8 mouse cellular contexts compared by ENCODE assay signal in the genomic region with DNA sequence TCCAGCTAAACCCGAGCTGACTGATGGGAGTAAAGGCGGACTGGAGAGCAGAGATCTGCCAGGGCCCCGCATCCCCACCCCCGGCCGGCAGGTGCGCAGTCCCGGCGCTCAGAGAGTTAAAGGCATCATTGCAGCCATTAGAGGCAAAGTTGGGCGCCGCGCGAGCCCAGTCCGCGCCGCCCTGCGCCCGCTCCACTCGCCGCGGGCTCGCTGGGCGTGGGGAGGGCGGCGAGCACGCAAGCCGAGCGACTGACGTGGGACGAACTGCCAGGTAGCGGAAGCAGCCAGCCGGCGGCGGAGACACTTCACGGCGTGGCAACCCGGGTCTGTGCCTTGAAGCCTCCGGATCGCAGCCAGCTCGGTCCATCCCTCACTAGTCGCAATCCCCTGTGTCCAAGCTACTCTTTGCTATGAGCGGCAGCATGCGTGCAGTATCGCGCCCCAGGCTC. TPM values are rescaled to one million over a fixed set of nuclear protein-coding genes. Genes with fewer than 3 reads are reported as not detected.
DNase-seq lines count a peak whose midpoint lies in the region; ATAC-seq lines count a peak whose summit lies in the region.

Vstm2a (plus strand) TSS at position 252 of the 449 bp plus-strand sequence.

- no peaks in the 10 kb centered on the region for H3K36me3 ChIP-seq in embryonic facial prominence, embryonic 13.5 days
- no peaks in the 10 kb centered on the region for H3K36me3 ChIP-seq in hindbrain, embryonic 12.5 days
- no peaks in the 10 kb centered on the region for H3K36me3 ChIP-seq in midbrain, embryonic 14.5 days (ENCODE audit: control insufficient read depth, insufficient read depth, low read length)

- H3K4me3 ChIP-seq in embryonic facial prominence, embryonic 13.5 days = peak within 1 kb of the TSS; percentile 60
- peak within 1 kb of the TSS; percentile 65 for H3K4me3 ChIP-seq in hindbrain, embryonic 12.5 days
- peak within 1 kb of the TSS; percentile 63 for H3K4me3 ChIP-seq in midbrain, embryonic 14.5 days (replicated peaks; ENCODE audit: low read depth, low read length)

- ATAC-seq in CD4-positive, CD25-positive, alpha-beta regulatory T cell, adult 4 months = no peak
- peak; percentile 67; the same call in 1 of the 2 replicates for ATAC-seq in embryonic facial prominence, embryonic 13.5 days (ENCODE audit: insufficient number of reproducible peaks, insufficient read depth, low FRiP score, low TSS enrichment, low read depth)
- ATAC-seq in hindbrain, embryonic 12.5 days (ENCODE audit: low FRiP score) = peak; percentile 84
- ATAC-seq in midbrain, embryonic 14.5 days (ENCODE audit: low FRiP score, low TSS enrichment) = peak; percentile 80

- no peaks in the 10 kb centered on the region for H3K9me3 ChIP-seq in embryonic facial prominence, embryonic 13.5 days
- no peaks in the 10 kb centered on the region for H3K9me3 ChIP-seq in hindbrain, embryonic 12.5 days (replicated peaks)
- H3K9me3 ChIP-seq in midbrain, embryonic 14.5 days (ENCODE audit: control insufficient read depth, low read length) = no peaks in the 10 kb centered on the region

- H3K27me3 ChIP-seq in embryonic facial prominence, embryonic 13.5 days = peaks cover 43% of the 10 kb centered on the region
- peaks cover 42% of the 10 kb centered on the region for H3K27me3 ChIP-seq in hindbrain, embryonic 12.5 days
- peaks cover 16% of the 10 kb centered on the region; the same call in 1 of the 2 replicates for H3K27me3 ChIP-seq in midbrain, embryonic 14.5 days (ENCODE audit: control insufficient read depth, insufficient read depth, low read length)

- peak within 1 kb of the TSS; percentile 95 for H3K4me2 ChIP-seq in embryonic facial prominence, embryonic 13.5 days
- H3K4me2 ChIP-seq in hindbrain, embryonic 12.5 days (replicated peaks) = peak within 1 kb of the TSS; percentile 88
- peak within 1 kb of the TSS; percentile 92 for H3K4me2 ChIP-seq in midbrain, embryonic 14.5 days (ENCODE audit: low read length)

- WGBS in embryonic facial prominence, embryonic 13.5 days = 0% methylated on average over 44 of the region's 44 CpGs
- under 1% methylated on average over 44 of the region's 44 CpGs for WGBS in hindbrain, embryonic 12.5 days
- WGBS in midbrain, embryonic 14.5 days = under 1% methylated on average over 44 of the region's 44 CpGs

- peaks cover 12% of the 10 kb centered on the region; the same call in 1 of the 2 replicates for H3K4me1 ChIP-seq in embryonic facial prominence, embryonic 13.5 days
- 0 out of 2 replicates have a peak, but pooled peaks cover 3% of the 10 kb centered on the region for H3K4me1 ChIP-seq in hindbrain, embryonic 12.5 days
- peaks cover 10% of the 10 kb centered on the region for H3K4me1 ChIP-seq in midbrain, embryonic 14.5 days (ENCODE audit: control insufficient read depth, insufficient read depth, low read length)

- H3K27ac ChIP-seq in embryonic facial prominence, embryonic 13.5 days = no peak within 1 kb of the TSS
- no peak within 1 kb of the TSS for H3K27ac ChIP-seq in hindbrain, embryonic 12.5 days
- peak within 1 kb of the TSS; percentile 80 for H3K27ac ChIP-seq in midbrain, embryonic 14.5 days (replicated peaks; ENCODE audit: low read depth, low read length)

- peak within 1 kb of the TSS; percentile 69 for H3K9ac ChIP-seq in embryonic facial prominence, embryonic 13.5 days
- peak within 1 kb of the TSS; percentile 64 for H3K9ac ChIP-seq in hindbrain, embryonic 12.5 days
- H3K9ac ChIP-seq in midbrain, embryonic 14.5 days (replicated peaks; ENCODE audit: low read length) = peak within 1 kb of the TSS; percentile 69

- DNase-seq in CD4-positive, CD25-positive, alpha-beta regulatory T cell, adult 2 months (ENCODE audit: low read depth, low spot score) = peak; percentile 1
- DNase-seq in adrenal gland, postnatal 14 days = peak; percentile 40
- peak; percentile 46 to 57 for DNase-seq in layer of hippocampus, postnatal 14 days (ENCODE audit: low spot score in 2 of 2)
- DNase-seq in midbrain, embryonic 14.5 days = peak; percentile 84
- peak; percentile 4 for DNase-seq in testis, postnatal 14 days (ENCODE audit: low spot score)

RNA-seq across cellular contexts. Expression of gene Vstm2a, which starts in this region (rescaled TPM):
- not detected for polyA plus RNA-seq in CD4-positive, CD25-positive, alpha-beta regulatory T cell, adult 4 months (2017; shearing (Covaris generic))
- total RNA-seq in adrenal gland, postnatal 14 days (2021) = 0.30 TPM in 1 of 2 replicates, not detected in the other
- 5.5 and 8.5 TPM in 2 replicates for polyA plus RNA-seq in embryonic facial prominence, embryonic 13.5 days (2015; fragmentation: Nextera tagmentation; extraction: Ambion mirVana)
- polyA plus RNA-seq in hindbrain, embryonic 12.5 days (2016; fragmentation: Nextera tagmentation; extraction: Ambion mirVana) = 13.3 and 14.4 TPM in 2 replicates
- 100 to 1,000 TPM; 114 to 130 TPM for total RNA-seq in layer of hippocampus, postnatal 14 days (2021)
- 64.2 and 73.7 TPM in 2 replicates for polyA plus RNA-seq in midbrain, embryonic 14.5 days (2014; fragmentation: Nextera tagmentation; extraction: Ambion mirVana)

Comparison
In these comparisons a context has a peak if more than half of its experiments do, and no peak if none do; other contexts are left out.
1. RNA of gene Vstm2a (total RNA-seq): 114 to 130 TPM in layer of hippocampus, postnatal 14 days; 0.30 TPM in adrenal gland, postnatal 14 days; every median in the first group is over 10 times any median in the second.
2. Peak in DNase-seq in adrenal gland, postnatal 14 days; RNA of the gene not detected or under 1 TPM.
3. DNase-seq: peak in every context shown above with its lines; median percentile 84 in midbrain, embryonic 14.5 days; 52 in layer of hippocampus, postnatal 14 days; 40 in adrenal gland, postnatal 14 days; 4 in testis, postnatal 14 days; 1 in CD4-positive, CD25-positive, alpha-beta regulatory T cell, adult 2 months.
4. Peak in every context shown above with its lines, with median percentiles within 50 percentile points of each other: H3K4me2 ChIP-seq, H3K4me3 ChIP-seq and H3K9ac ChIP-seq.